12 mouse cellular contexts compared by ENCODE assay signal in genomic region chr16:21996881-21997641, GRCm38 (mm10). TPM values are rescaled to one million over a fixed set of nuclear protein-coding genes. Genes with fewer than 3 reads are reported as not detected.
DNase-seq lines count a peak whose midpoint lies in the region; ATAC-seq lines count a peak whose summit lies in the region.
"Had no signal": no experiment of that assay in that cellular context is flagged by ENCODE, and none has a peak within 500 bp of the region (broad histone marks: within the 10 kb centered on the region; RNA-seq: fewer than 3 reads in every experiment).

No protein-coding gene starts in this region.

- 7% methylated on average over 5 of the region's 5 CpGs for WGBS in liver, embryonic 13.5 days (ENCODE audit: insufficient replicate concordance)

- peak overlapping the region; percentile 87 for H3K27ac ChIP-seq in liver, embryonic 13.5 days

- H3K9me3 ChIP-seq in liver, embryonic 13.5 days (replicated peaks) = no peaks in the 10 kb centered on the region
- H3K9me3 ChIP-seq: hindbrain, embryonic 10.5 days had no signal

- H3K27me3 ChIP-seq in liver, embryonic 13.5 days = no peaks in the 10 kb centered on the region
- H3K27me3 ChIP-seq: Patski had no signal

- peak overlapping the region; percentile 58 for H3K4me2 ChIP-seq in liver, embryonic 13.5 days

- H3K4me3 ChIP-seq in liver, embryonic 13.5 days (replicated peaks) = peak overlapping the region; percentile 14; the same call in 1 of the 2 replicates
- H3K4me3 ChIP-seq: hindbrain, embryonic 10.5 days had no signal

- no peaks in the 10 kb centered on the region for H3K36me3 ChIP-seq in liver, embryonic 13.5 days
- H3K36me3 ChIP-seq: hindbrain, embryonic 10.5 days had no signal

- peak; percentile 96 for ATAC-seq in liver, embryonic 13.5 days (ENCODE audit: low read depth)
- ATAC-seq in monocyte, adult 5-6 weeks (replicated peaks; ENCODE audit: insufficient number of reproducible peaks, low FRiP score, low TSS enrichment, poor library complexity, severe bottlenecking) = no peak
- ATAC-seq: Patski had no signal

- H3K4me1 ChIP-seq in liver, embryonic 13.5 days (replicated peaks) = peaks cover 38% of the 10 kb centered on the region

- H3K9ac ChIP-seq in liver, embryonic 13.5 days = peak overlapping the region; percentile 54

- DNase-seq in heart, adult 11 months = peak; percentile 28
- DNase-seq in heart, postnatal 4 days = no peak
- peak; percentile 82 for DNase-seq in R1 (ENCODE audit: low read depth, low spot score)
- peak; percentile 53 for DNase-seq in liver, embryonic 13.5 days
- peak; percentile 82 for DNase-seq in lung, postnatal 36 days
- DNase-seq in right cerebral cortex, adult 2 months (ENCODE audit: low spot score in 2 of 2) = no peak
- no peak for DNase-seq in gastrocnemius, adult 18-20 months (ENCODE audit: low spot score)
- DNase-seq: cerebellum, postnatal 36 days had no signal

RNA-seq across cellular contexts. Expression of gene Liph, which starts 1.6 kb away (rescaled TPM):
- total RNA-seq in heart, postnatal 4 days (2021) = under 1 TPM in 1 of 2 experiments, not detected in 1; 0.17 TPM
- 1.3 and 1.8 TPM in 2 replicates for polyA plus RNA-seq in liver, embryonic 13.5 days (2015; fragmentation: Nextera tagmentation; extraction: Ambion mirVana)
- total RNA-seq in monocyte, adult 5-6 weeks (2017) = not detected in 3 replicates
- under 1 TPM in 1 of 2 experiments, not detected in 1; 0.25 TPM for total RNA-seq in gastrocnemius, adult 18-20 months (2021)
- total RNA-seq: gastrocnemius, adult 8-10 months had no signal

RNA-seq across cellular contexts. Expression of gene Senp2, which starts 12.2 kb away (rescaled TPM):
- total RNA-seq in heart, postnatal 4 days (2021) = 10 to 100 TPM; 25.5 to 26.7 TPM
- 35.2 and 44.1 TPM in 2 replicates for polyA plus RNA-seq in liver, embryonic 13.5 days (2015; fragmentation: Nextera tagmentation; extraction: Ambion mirVana)
- total RNA-seq in monocyte, adult 5-6 weeks (2017) = 39.0 to 70.2 TPM (median 46.8 TPM) in 3 replicates
- 10 to 100 TPM; 31.6 to 32.2 TPM for total RNA-seq in gastrocnemius, adult 18-20 months (2021)

RNA-seq across cellular contexts. Expression of gene Tmem41a, which starts 49.7 kb away (rescaled TPM):
- 10 to 100 TPM; 19.4 to 23.7 TPM for total RNA-seq in heart, postnatal 4 days (2021)
- polyA plus RNA-seq in liver, embryonic 13.5 days (2015; fragmentation: Nextera tagmentation; extraction: Ambion mirVana) = 27.2 and 31.1 TPM in 2 replicates
- total RNA-seq in monocyte, adult 5-6 weeks (2017) = 0.48 to 2.4 TPM in 2 of 3 replicates, not detected in the other
- total RNA-seq in gastrocnemius, adult 18-20 months (2021) = 1 to 10 TPM; 3.9 to 4.6 TPM

Comparison
In these comparisons a context has a peak if more than half of its experiments do, and no peak if none do; other contexts are left out.
1. DNase-seq: peak in heart, adult 11 months (single experiment), R1 (single experiment), liver, embryonic 13.5 days (single experiment) and lung, postnatal 36 days (single experiment); none in heart, postnatal 4 days (single experiment), right cerebral cortex, adult 2 months (0 of 2) and gastrocnemius, adult 18-20 months (single experiment).